In the genomic region with DNA sequence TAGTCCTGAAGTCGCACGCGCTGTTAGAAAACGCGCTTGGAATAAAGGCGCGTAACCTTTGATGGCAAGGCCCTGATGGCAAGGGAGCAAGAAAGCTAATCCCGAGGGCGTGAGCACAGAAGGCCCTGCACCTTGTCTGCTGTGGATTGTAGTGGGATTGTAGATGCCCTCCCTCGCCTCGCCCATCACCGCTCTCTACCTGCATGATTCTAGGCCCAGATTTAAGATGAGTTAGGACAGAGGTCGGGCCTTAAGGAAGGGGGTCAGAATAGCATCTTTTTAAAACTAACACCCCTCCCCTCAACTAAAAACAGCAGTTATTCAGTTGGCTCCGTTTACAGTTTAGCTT, we compare ENCODE assay signal across 8 mouse cellular contexts. TPM values are rescaled to one million over a fixed set of nuclear protein-coding genes. Genes with fewer than 3 reads are reported as not detected.
DNase-seq lines count a peak whose midpoint lies in the region; ATAC-seq and TF ChIP-seq lines count a peak whose summit lies in the region.

No protein-coding gene starts in this region.

- 1% methylated on average over 14 of the region's 14 CpGs for WGBS in forebrain, embryonic 13.5 days
- 3% methylated on average over 14 of the region's 14 CpGs for WGBS in liver, embryonic 15.5 days (ENCODE audit: insufficient replicate concordance)

- DNase-seq in gastrocnemius, adult 2 months, result no peak
- DNase-seq in gastrocnemius, adult 18-20 months (ENCODE audit: low spot score), result no peak
- no peak for DNase-seq in right cerebral cortex, postnatal 10 days (ENCODE audit: low spot score in 2 of 2)
- no peak for DNase-seq in gastrocnemius, postnatal 14 days
- DNase-seq in urinary bladder, postnatal 10 days (ENCODE audit: low spot score), result no peak

- H3K36me3 ChIP-seq in forebrain, embryonic 13.5 days (ENCODE audit: poor library complexity, severe bottlenecking), result peaks cover 13% of the 10 kb centered on the region
- peaks cover 5% of the 10 kb centered on the region; the same call in 1 of the 2 replicates for H3K36me3 ChIP-seq in liver, embryonic 15.5 days (replicated peaks)

- TF ChIP-seq CTCF in gastrocnemius, adult 2 months (IDR thresholded peaks at IDR 0.05), result no peak

- peaks cover 42% of the 10 kb centered on the region for H3K4me1 ChIP-seq in forebrain, embryonic 13.5 days
- H3K4me1 ChIP-seq in liver, embryonic 15.5 days (replicated peaks), result peaks cover 39% of the 10 kb centered on the region

- H3K27me3 ChIP-seq in forebrain, embryonic 13.5 days, result no peaks in the 10 kb centered on the region
- H3K27me3 ChIP-seq in liver, embryonic 15.5 days, result no peaks in the 10 kb centered on the region

- no peaks in the 10 kb centered on the region for H3K9me3 ChIP-seq in forebrain, embryonic 13.5 days (replicated peaks)
- no peaks in the 10 kb centered on the region for H3K9me3 ChIP-seq in liver, embryonic 15.5 days (replicated peaks)

- H3K4me2 ChIP-seq in forebrain, embryonic 13.5 days, result peak overlapping the region; percentile 84
- peak overlapping the region; percentile 82 for H3K4me2 ChIP-seq in liver, embryonic 15.5 days

- peak overlapping the region; percentile 92 for H3K9ac ChIP-seq in forebrain, embryonic 13.5 days
- peak overlapping the region; percentile 75 for H3K9ac ChIP-seq in liver, embryonic 15.5 days

- intact Hi-C loops in gastrocnemius, adult 2 months (cut with DNase I), result no loop called here
- intact Hi-C loops in gastrocnemius, postnatal 14 days (cut with DNase I; ENCODE audit: low total_unique reads), result no loop called here

- peak; percentile 44 for ATAC-seq in CD4-positive, CD25-positive, alpha-beta regulatory T cell, adult 4 months
- ATAC-seq in forebrain, embryonic 13.5 days, result peak; percentile 75
- peak; percentile 57 for ATAC-seq in liver, embryonic 15.5 days (ENCODE audit: insufficient read depth)

- peak overlapping the region; percentile 76 for H3K4me3 ChIP-seq in gastrocnemius, adult 2 months
- peak overlapping the region; percentile 71 for H3K4me3 ChIP-seq in forebrain, embryonic 13.5 days
- peak overlapping the region; percentile 87 for H3K4me3 ChIP-seq in liver, embryonic 15.5 days (replicated peaks)

- H3K27ac ChIP-seq in gastrocnemius, adult 2 months, result peak overlapping the region; percentile 94
- H3K27ac ChIP-seq in forebrain, embryonic 13.5 days, result peak overlapping the region; percentile 92
- H3K27ac ChIP-seq in liver, embryonic 15.5 days (replicated peaks), result 0 out of 2 replicates have a peak overlapping the region, but pooled peaks have one; percentile 15

RNA-seq across cellular contexts. Expression of gene Ipo9, which starts 0.3 kb away (rescaled TPM):
- total RNA-seq in gastrocnemius, adult 2 months (2021), result 10 to 100 TPM; 24.0 to 27.8 TPM
- total RNA-seq in gastrocnemius, adult 18-20 months (2021), result 10 to 100 TPM; 20.5 to 26.2 TPM
- 10 to 100 TPM; 39.7 to 55.9 TPM for polyA plus RNA-seq in CD4-positive, CD25-positive, alpha-beta regulatory T cell, adult 4 months (2017; shearing (Covaris generic))
- 149 and 167 TPM in 2 replicates for polyA plus RNA-seq in forebrain, embryonic 13.5 days (2015; fragmentation: Nextera tagmentation; extraction: Ambion mirVana)
- polyA plus RNA-seq in liver, embryonic 15.5 days (2015; fragmentation: Nextera tagmentation; extraction: Ambion mirVana), result 25.6 and 27.5 TPM in 2 replicates
- total RNA-seq in gastrocnemius, postnatal 14 days (2021), result 10 to 100 TPM; 36.6 to 37.4 TPM

RNA-seq across cellular contexts. Expression of gene Shisa4, which starts 55.6 kb away (rescaled TPM):
- 100 to 1,000 TPM; 139 to 152 TPM for total RNA-seq in gastrocnemius, adult 2 months (2021)
- 100 to 1,000 TPM; 161 to 171 TPM for total RNA-seq in gastrocnemius, adult 18-20 months (2021)
- under 1 TPM in 1 of 2 experiments, not detected in 1; 0.36 TPM for polyA plus RNA-seq in CD4-positive, CD25-positive, alpha-beta regulatory T cell, adult 4 months (2017; shearing (Covaris generic))
- polyA plus RNA-seq in forebrain, embryonic 13.5 days (2015; fragmentation: Nextera tagmentation; extraction: Ambion mirVana), result 70.0 and 84.4 TPM in 2 replicates
- polyA plus RNA-seq in liver, embryonic 15.5 days (2015; fragmentation: Nextera tagmentation; extraction: Ambion mirVana), result 1.3 and 1.6 TPM in 2 replicates
- 100 to 1,000 TPM; 223 to 271 TPM for total RNA-seq in gastrocnemius, postnatal 14 days (2021)

Comparison
In these comparisons a context has a peak if more than half of its experiments do, and no peak if none do; other contexts are left out.
1. H3K27ac ChIP-seq: peak in every context shown above with its lines; median percentile 94 in gastrocnemius, adult 2 months; 92 in forebrain, embryonic 13.5 days; 15 in liver, embryonic 15.5 days.